Mouse (Mus musculus) forebrain, embryonic 14.5 days (tissue): ENCODE results near the gene Gpc6. TPM values are rescaled to one million over a fixed set of nuclear protein-coding genes. Genes with fewer than 3 reads are reported as not detected.
A peak's percentile ranks its signal among the peaks of the same experiment; 100 is the strongest.

Experiments
- ATAC-seq: fragments of 200-750 bp; cut with Nextera tagmentation; 2 replicates; pipeline ENCODE4 v1.8.0; 2017; ENCODE audit warnings: mild to moderate bottlenecking, moderate library complexity
- DNase-seq: peaks from one replicate; pipeline ENCODE4 v3.0.0-alpha.2; 2015; ENCODE audit warnings: low spot score
- H3K27ac ChIP-seq: fragments of 300-500 bp; sonication (generic); 2 replicates; pipeline ENCODE4 v1.5.1; 2014; ENCODE audit warnings: low read depth, mild to moderate bottlenecking, control low read depth, low read length, moderate library complexity
- H3K27me3 ChIP-seq: fragments of 300-500 bp; sonication (generic); replicated peaks from 2 replicates; pipeline ENCODE4 v1.6.1; 2014; ENCODE audit warnings: low read length, control low read depth, mixed read lengths; ENCODE audit not compliant: control insufficient read depth, insufficient read depth
- H3K36me3 ChIP-seq: fragments of 300-500 bp; sonication (generic); 2 replicates; pipeline ENCODE4 v1.6.1; 2014; ENCODE audit warnings: low read length, control low read depth; ENCODE audit not compliant: control insufficient read depth, insufficient read depth
- H3K4me1 ChIP-seq: fragments of 300-500 bp; sonication (generic); 2 replicates; pipeline ENCODE4 v1.6.1; 2014; ENCODE audit warnings: antibody characterized with exemption, low read length, control low read depth; ENCODE audit not compliant: control insufficient read depth, insufficient read depth
- H3K4me2 ChIP-seq: fragments of 300-500 bp; sonication (generic); 2 replicates; pipeline ENCODE4 v1.6.1; 2014; ENCODE audit warnings: mild to moderate bottlenecking, control low read depth, low read length
- H3K4me3 ChIP-seq: fragments of 300-500 bp; sonication (generic); 2 replicates; pipeline ENCODE4 v1.5.1; 2014; ENCODE audit warnings: low read depth, low read length, control low read depth
- H3K9ac ChIP-seq: fragments of 300-500 bp; sonication (generic); 2 replicates; pipeline ENCODE4 v1.6.1; 2014; ENCODE audit warnings: mild to moderate bottlenecking, low read length, control low read depth, moderate library complexity
- H3K9me3 ChIP-seq: fragments of 300-500 bp; sonication (generic); replicated peaks from 2 replicates; pipeline ENCODE4 v1.6.1; 2016; ENCODE audit warnings: low read length, control low read depth, mixed read lengths; ENCODE audit not compliant: control insufficient read depth
- WGBS: fragments of 180-500 bp; shearing (Covaris S2); extraction: QIAGEN DNeasy Blood & Tissue Kit; methylation state at CpG from one replicate; pipeline ENCODE4 v1.1.7; 2014; 5-methylcytosine and 5-hydroxymethylcytosine counted together
- polyA plus RNA-seq: library from polyadenylated mRNA; unstranded; fragments of >200 nt; fragmentation: Nextera tagmentation; extraction: Ambion mirVana; gene quantifications from 2 replicates; pipeline ENCODE4 v1.2.1, GENCODE M21; 2014

The Gpc6 gene
- polyA plus RNA-seq, 1 experiment from 2014 or later = 9.0 TPM

- Histone ChIP-seq H3K9me3 (no peaks in the 10 kb centered on the region), H3K27me3 (no peaks in the 10 kb centered on the region), H3K27ac (no peak overlapping the region), H3K9ac (no peak overlapping the region), H3K36me3 (no peaks in the 10 kb centered on the region), H3K4me3 (no peak overlapping the region), H3K4me2 (no peak overlapping the region), H3K4me1 (no peaks in the 10 kb centered on the region)
- DNase-seq (no peak), ATAC-seq (no peak)
- 83% methylated on average over 6 of the region's 6 CpGs for WGBS
These were observed 573.7 kb downstream of the Gpc6 start for GRCm38 (mm10) chr14:117498785-117499184.

GRCm38 (mm10) chr14:117499354-117499753, 574.2 kb downstream of the Gpc6 start:
- no peak overlapping the region for H3K4me3 ChIP-seq
- H3K9me3 ChIP-seq = no peaks in the 10 kb centered on the region
- ATAC-seq = peak; percentile 26; the same call in 1 of the 2 replicates
- no peaks in the 10 kb centered on the region for H3K36me3 ChIP-seq
- WGBS = 72% methylated on average over 4 of the region's 4 CpGs
- no peak overlapping the region for H3K4me2 ChIP-seq
- peak; percentile 17 for DNase-seq
- H3K4me1 ChIP-seq = no peaks in the 10 kb centered on the region
- H3K9ac ChIP-seq = no peak overlapping the region
- no peaks in the 10 kb centered on the region for H3K27me3 ChIP-seq
- H3K27ac ChIP-seq = no peak overlapping the region

- WGBS = 85% methylated on average over 2 of the region's 2 CpGs
- no peaks in the 10 kb centered on the region for H3K4me1 ChIP-seq
- no peak overlapping the region for H3K27ac ChIP-seq
- H3K4me3 ChIP-seq = no peak overlapping the region
- DNase-seq (no peak), ATAC-seq (no peak)
- no peaks in the 10 kb centered on the region for H3K36me3 ChIP-seq
- H3K9ac ChIP-seq = no peak overlapping the region
- H3K9me3 ChIP-seq = no peaks in the 10 kb centered on the region
- no peaks in the 10 kb centered on the region for H3K27me3 ChIP-seq
- no peak overlapping the region for H3K4me2 ChIP-seq
These were observed 589.7 kb downstream of the Gpc6 start for GRCm38 (mm10) chr14:117514829-117515228.

GRCm38 (mm10) chr14:117519574-117519973, 594.5 kb downstream of the Gpc6 start:
- Histone ChIP-seq H3K9ac (no peak overlapping the region), H3K27ac (no peak overlapping the region; the same call in 1 of the 2 replicates), H3K4me2 (no peak overlapping the region), H3K4me3 (no peak overlapping the region), H3K4me1 (no peaks in the 10 kb centered on the region), H3K9me3 (no peaks in the 10 kb centered on the region), H3K27me3 (no peaks in the 10 kb centered on the region), H3K36me3 (no peaks in the 10 kb centered on the region)
- ATAC-seq (peak; percentile 72), DNase-seq (peak; percentile 70)
- WGBS = 55% methylated on average over 8 of the region's 8 CpGs

- no peak overlapping the region for H3K4me3 ChIP-seq
- no peak overlapping the region for H3K4me2 ChIP-seq
- no peak overlapping the region for H3K9ac ChIP-seq
- no peaks in the 10 kb centered on the region for H3K4me1 ChIP-seq
- ATAC-seq (no peak), DNase-seq (no peak)
- no peaks in the 10 kb centered on the region for H3K36me3 ChIP-seq
- no peak overlapping the region for H3K27ac ChIP-seq
- H3K27me3 ChIP-seq = no peaks in the 10 kb centered on the region
- 94% methylated on average over 2 of the region's 2 CpGs for WGBS
- H3K9me3 ChIP-seq = no peaks in the 10 kb centered on the region
These were observed 595.6 kb downstream of the Gpc6 start for GRCm38 (mm10) chr14:117520706-117521105.

- peak; percentile 29 for DNase-seq
- Histone ChIP-seq H3K4me2 (no peak overlapping the region), H3K27me3 (no peaks in the 10 kb centered on the region), H3K27ac (no peak overlapping the region), H3K36me3 (no peaks in the 10 kb centered on the region), H3K9ac (no peak overlapping the region), H3K9me3 (no peaks in the 10 kb centered on the region), H3K4me1 (peaks cover 3% of the 10 kb centered on the region; the same call in 1 of the 2 replicates), H3K4me3 (no peak overlapping the region)
- ATAC-seq = 0 out of 2 replicates have a peak, but pooled peaks have one; percentile 54
- 83% methylated on average over 6 of the region's 6 CpGs for WGBS
These were observed 600.0 kb downstream of the Gpc6 start for GRCm38 (mm10) chr14:117525133-117525532.

- WGBS = 94% methylated on average over 7 of the region's 7 CpGs
- no peak for DNase-seq
These were observed 601.9 kb downstream of the Gpc6 start for GRCm38 (mm10) chr14:117527053-117527452.

GRCm38 (mm10) chr14:117529439-117529838, 604.3 kb downstream of the Gpc6 start:
- Histone ChIP-seq H3K9ac (no peak overlapping the region), H3K36me3 (no peaks in the 10 kb centered on the region), H3K4me1 (peaks cover 3% of the 10 kb centered on the region; the same call in 1 of the 2 replicates), H3K9me3 (no peaks in the 10 kb centered on the region), H3K27ac (no peak overlapping the region), H3K4me3 (no peak overlapping the region), H3K4me2 (no peak overlapping the region), H3K27me3 (no peaks in the 10 kb centered on the region)
- 50% methylated on average over 3 of the region's 3 CpGs for WGBS
- DNase-seq = peak; percentile 56
- peak; percentile 55; the same call in 1 of the 2 replicates for ATAC-seq

More at GRCm38 (mm10) chr14:117527053-117527452, 601.9 kb downstream of the Gpc6 start:
- H3K36me3 ChIP-seq = no peaks in the 10 kb centered on the region
- ATAC-seq = no peak
- peaks cover 3% of the 10 kb centered on the region; the same call in 1 of the 2 replicates for H3K4me1 ChIP-seq
- no peak overlapping the region for H3K9ac ChIP-seq
- H3K4me2 ChIP-seq = no peak overlapping the region
- H3K27ac ChIP-seq = no peak overlapping the region
- H3K4me3 ChIP-seq = no peak overlapping the region
- H3K9me3 ChIP-seq = no peaks in the 10 kb centered on the region
- no peaks in the 10 kb centered on the region for H3K27me3 ChIP-seq

- no peaks in the 10 kb centered on the region for H3K4me1 ChIP-seq
- DNase-seq = no peak
- no peak overlapping the region for H3K27ac ChIP-seq
- no peak overlapping the region for H3K9ac ChIP-seq
- H3K27me3 ChIP-seq = no peaks in the 10 kb centered on the region
- no peak overlapping the region for H3K4me2 ChIP-seq
- H3K36me3 ChIP-seq = no peaks in the 10 kb centered on the region
- no peaks in the 10 kb centered on the region for H3K9me3 ChIP-seq
- ATAC-seq = no peak
- no peak overlapping the region for H3K4me3 ChIP-seq
These were observed 627.7 kb downstream of the Gpc6 start for GRCm38 (mm10) chr14:117552776-117553175.
